Mouse (Mus musculus): Measurements from ENCODE around the gene Cep295. TPM values are rescaled to one million over a fixed set of nuclear protein-coding genes. Genes with fewer than 3 reads are reported as not detected.

The Cep295 gene
- polyA plus RNA-seq (2015; fragmentation: Nextera tagmentation; extraction: Ambion mirVana) = 13.3 and 13.6 TPM in 2 replicates

DNA sequence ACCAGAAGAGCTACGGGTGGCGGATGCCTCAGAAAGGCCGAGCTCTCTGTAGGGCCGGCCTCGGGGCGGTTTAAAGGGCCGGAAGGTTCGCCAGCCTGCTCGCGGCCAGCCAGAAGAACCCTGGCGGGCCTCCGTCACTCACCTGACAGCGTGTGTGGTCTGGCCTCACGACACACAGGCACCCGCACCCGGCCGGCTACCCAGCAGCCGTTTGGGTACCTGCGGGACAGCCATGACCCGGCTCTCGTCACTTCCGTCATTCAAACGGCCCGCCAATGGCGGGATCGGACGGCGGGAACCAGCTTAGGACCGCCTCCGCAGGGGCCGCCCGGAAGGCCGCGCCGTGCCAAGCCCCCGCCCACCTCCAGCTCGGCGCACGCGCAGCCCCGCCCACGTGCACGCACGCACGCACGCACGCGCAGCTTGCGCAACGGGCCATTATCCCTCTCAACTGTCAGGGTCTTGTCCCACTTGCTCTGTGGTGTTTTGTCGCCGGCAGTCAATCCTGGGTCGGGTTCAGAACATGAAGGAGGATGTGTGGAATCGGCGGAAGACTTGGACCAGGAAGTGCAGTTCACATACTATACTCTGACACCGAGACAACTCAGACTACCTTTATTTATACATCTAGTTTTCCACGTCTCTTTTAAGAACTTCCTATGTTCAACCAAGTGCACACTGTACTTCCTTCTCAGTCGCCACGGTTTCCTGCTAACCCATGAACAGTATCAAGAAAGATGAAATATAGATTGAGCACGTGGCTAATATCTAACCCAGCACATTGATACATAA, at the start of gene Cep295:
Gene Cep295 (minus strand): TSS at position 305 of the 792 bp plus-strand sequence.
- Histone ChIP-seq H3K9ac (ENCODE audit: low read length) (peak within 1 kb of the TSS; percentile 84), H3K4me1 (ENCODE audit: control insufficient read depth, insufficient read depth, low read length) (peaks cover 7% of the 10 kb centered on the region), H3K4me2 (ENCODE audit: low read depth, low read length) (peak within 1 kb of the TSS; percentile 66), H3K36me3 (ENCODE audit: control insufficient read depth, insufficient read depth, low read length) (no peaks in the 10 kb centered on the region), H3K27ac (ENCODE audit: low read length) (peak within 1 kb of the TSS; percentile 84), H3K9me3 (replicated peaks; ENCODE audit: control insufficient read depth, low read length) (no peaks in the 10 kb centered on the region), H3K27me3 (ENCODE audit: control insufficient read depth, insufficient read depth, low read length) (no peaks in the 10 kb centered on the region), H3K4me3 (replicated peaks; ENCODE audit: low read length) (peak within 1 kb of the TSS; percentile 89)
- ATAC-seq (ENCODE audit: insufficient read depth, low FRiP score) = peak; percentile 99
- 2% methylated on average over 60 of the region's 60 CpGs for WGBS

DNA sequence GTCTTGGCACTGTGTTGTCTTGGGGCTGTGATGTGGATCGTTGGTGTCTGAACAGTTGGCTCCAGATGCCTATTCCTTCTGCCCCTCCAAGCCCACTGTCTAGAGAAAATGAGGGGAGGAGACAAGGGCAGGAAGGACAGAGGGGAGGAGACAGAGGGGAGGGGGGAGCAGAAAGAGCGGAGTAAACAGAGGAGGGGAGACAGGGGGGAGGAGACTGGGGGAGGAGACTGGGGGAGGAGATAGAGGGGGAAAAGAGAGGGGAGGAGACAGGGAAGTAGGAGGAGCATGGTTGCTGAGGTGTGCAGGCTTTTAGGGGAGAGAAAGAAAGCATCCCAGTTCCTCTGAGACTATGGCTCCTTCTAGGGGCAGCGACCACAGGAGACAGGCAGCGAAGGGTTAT, 40.0 kb upstream of the Cep295 start:
- no peaks in the 10 kb centered on the region for H3K36me3 ChIP-seq (ENCODE audit: control insufficient read depth, insufficient read depth, low read length)
- H3K27me3 ChIP-seq (ENCODE audit: control insufficient read depth, insufficient read depth, low read length) = no peaks in the 10 kb centered on the region
- no peaks in the 10 kb centered on the region for H3K4me1 ChIP-seq (ENCODE audit: control insufficient read depth, insufficient read depth, low read length)
- H3K9ac ChIP-seq (ENCODE audit: low read length) = no peak overlapping the region
- H3K4me3 ChIP-seq (replicated peaks; ENCODE audit: low read length) = no peak overlapping the region
- no peak for ATAC-seq (ENCODE audit: insufficient read depth, low FRiP score)
- H3K4me2 ChIP-seq (ENCODE audit: low read depth, low read length) = no peak overlapping the region
- 57% methylated on average over 4 of the region's 4 CpGs for WGBS
- H3K9me3 ChIP-seq (replicated peaks; ENCODE audit: control insufficient read depth, low read length) = no peaks in the 10 kb centered on the region
- no peak overlapping the region for H3K27ac ChIP-seq (ENCODE audit: low read length)

DNA sequence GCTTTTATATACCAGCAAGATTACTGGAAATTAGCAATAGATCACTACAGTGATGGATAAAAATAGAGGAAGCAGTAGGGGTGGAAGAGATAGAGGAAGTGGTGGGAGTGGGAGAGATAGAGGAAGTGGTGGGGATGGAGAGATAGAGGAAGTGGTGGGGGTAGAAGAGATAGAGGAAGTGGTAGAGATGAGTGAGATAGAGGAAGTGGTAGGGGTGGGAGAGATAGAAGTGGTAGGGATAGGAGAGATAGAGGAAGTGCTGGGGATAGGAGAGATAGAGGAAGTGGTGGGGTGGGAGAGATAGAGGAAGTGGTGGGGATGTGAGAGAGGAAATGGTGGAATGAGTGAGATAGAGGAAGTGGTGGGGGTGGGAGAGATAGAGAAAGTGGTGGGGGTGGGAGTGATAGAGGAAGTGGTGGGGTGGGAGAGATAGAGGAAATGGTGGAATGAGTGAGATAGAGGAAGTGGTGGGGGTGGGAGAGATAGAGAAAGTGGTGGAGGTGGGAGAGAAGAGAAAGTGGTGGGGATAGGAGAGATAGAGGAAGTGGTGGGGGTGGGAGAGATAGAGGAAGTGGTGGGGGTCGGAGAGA, 37.9 kb upstream of the Cep295 start:
- no peaks in the 10 kb centered on the region for H3K9me3 ChIP-seq (replicated peaks; ENCODE audit: control insufficient read depth, low read length)
- no peak overlapping the region for H3K27ac ChIP-seq (ENCODE audit: low read length)
- no peaks in the 10 kb centered on the region for H3K4me1 ChIP-seq (ENCODE audit: control insufficient read depth, insufficient read depth, low read length)
- no peak overlapping the region for H3K4me3 ChIP-seq (replicated peaks; ENCODE audit: low read length)
- H3K36me3 ChIP-seq (ENCODE audit: control insufficient read depth, insufficient read depth, low read length) = no peaks in the 10 kb centered on the region
- WGBS = 75% methylated on average over 1 of the region's 1 CpGs
- H3K27me3 ChIP-seq (ENCODE audit: control insufficient read depth, insufficient read depth, low read length) = no peaks in the 10 kb centered on the region
- no peak for ATAC-seq (ENCODE audit: insufficient read depth, low FRiP score)
- no peak overlapping the region for H3K9ac ChIP-seq (ENCODE audit: low read length)
- no peak overlapping the region for H3K4me2 ChIP-seq (ENCODE audit: low read depth, low read length)

DNA sequence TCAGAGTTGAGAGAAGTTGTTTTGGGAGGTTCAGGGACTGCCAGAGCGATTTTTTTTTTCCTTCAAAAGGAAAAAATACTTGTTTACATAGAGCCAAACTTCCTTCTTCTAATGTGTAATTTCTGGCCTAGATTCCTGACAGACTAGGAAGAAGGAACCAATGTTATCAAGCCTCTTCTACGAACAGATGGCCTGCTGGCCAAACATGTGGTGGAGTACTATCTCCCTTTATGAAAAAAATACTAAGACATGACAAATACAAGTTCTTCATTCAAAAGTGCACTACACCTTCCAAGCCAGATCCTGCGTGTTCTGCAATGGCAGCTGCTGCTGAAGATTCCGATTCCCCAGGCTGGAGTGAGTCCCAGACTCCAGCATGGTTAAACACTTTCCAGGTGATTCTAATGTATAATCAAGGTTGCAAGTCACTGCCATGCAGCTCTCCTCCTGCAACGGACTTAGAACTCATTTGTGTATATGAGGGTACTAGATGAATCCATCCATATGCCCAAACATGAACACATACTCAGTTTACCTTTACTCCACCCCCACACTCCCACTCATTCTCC, 29.6 kb upstream of the Cep295 start:
- 72% methylated on average over 5 of the region's 5 CpGs for WGBS
- no peak for ATAC-seq (ENCODE audit: insufficient read depth, low FRiP score)
- Histone ChIP-seq H3K27ac (ENCODE audit: low read length) (no peak overlapping the region), H3K4me1 (ENCODE audit: control insufficient read depth, insufficient read depth, low read length) (no peaks in the 10 kb centered on the region), H3K4me3 (replicated peaks; ENCODE audit: low read length) (no peak overlapping the region), H3K4me2 (ENCODE audit: low read depth, low read length) (no peak overlapping the region), H3K9me3 (replicated peaks; ENCODE audit: control insufficient read depth, low read length) (no peaks in the 10 kb centered on the region), H3K36me3 (ENCODE audit: control insufficient read depth, insufficient read depth, low read length) (no peaks in the 10 kb centered on the region), H3K27me3 (ENCODE audit: control insufficient read depth, insufficient read depth, low read length) (no peaks in the 10 kb centered on the region), H3K9ac (ENCODE audit: low read length) (no peak overlapping the region)

GRCm38 (mm10) chr9:15384266-15384665, 26.7 kb upstream of the Cep295 start:
- H3K4me2 ChIP-seq (ENCODE audit: low read depth, low read length) = no peak overlapping the region
- no peaks in the 10 kb centered on the region for H3K36me3 ChIP-seq (ENCODE audit: control insufficient read depth, insufficient read depth, low read length)
- H3K9ac ChIP-seq (ENCODE audit: low read length) = no peak overlapping the region
- no peaks in the 10 kb centered on the region for H3K27me3 ChIP-seq (ENCODE audit: control insufficient read depth, insufficient read depth, low read length)
- H3K4me3 ChIP-seq (replicated peaks; ENCODE audit: low read length) = no peak overlapping the region
- ATAC-seq (ENCODE audit: insufficient read depth, low FRiP score) = no peak
- H3K4me1 ChIP-seq (ENCODE audit: control insufficient read depth, insufficient read depth, low read length) = no peaks in the 10 kb centered on the region
- H3K9me3 ChIP-seq (replicated peaks; ENCODE audit: control insufficient read depth, low read length) = no peaks in the 10 kb centered on the region
- 74% methylated on average over 5 of the region's 5 CpGs for WGBS
- H3K27ac ChIP-seq (ENCODE audit: low read length) = no peak overlapping the region

DNA sequence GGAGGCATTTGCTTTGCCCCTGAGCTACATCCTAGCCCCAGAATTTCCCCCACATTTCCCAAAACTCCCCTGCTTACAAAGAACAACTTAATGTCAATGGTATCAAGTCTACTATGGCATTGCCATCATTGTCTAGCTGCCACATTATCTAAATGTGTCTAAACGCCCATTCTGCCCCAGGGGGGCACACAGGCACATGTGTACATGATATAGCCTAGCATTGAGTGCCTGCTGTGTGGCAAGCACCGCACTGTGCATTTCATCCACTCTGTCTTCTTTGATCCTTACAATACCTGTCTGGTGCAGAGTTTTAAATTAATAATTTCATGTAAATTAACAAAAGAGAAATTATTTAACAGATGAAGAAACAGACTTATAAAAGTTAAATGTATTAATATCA, 8.7 kb upstream of the Cep295 start:
- Histone ChIP-seq H3K4me1 (ENCODE audit: control insufficient read depth, insufficient read depth, low read length) (no peaks in the 10 kb centered on the region), H3K9me3 (replicated peaks; ENCODE audit: control insufficient read depth, low read length) (no peaks in the 10 kb centered on the region), H3K27ac (ENCODE audit: low read length) (no peak overlapping the region), H3K4me3 (replicated peaks; ENCODE audit: low read length) (no peak overlapping the region), H3K36me3 (ENCODE audit: control insufficient read depth, insufficient read depth, low read length) (no peaks in the 10 kb centered on the region), H3K9ac (ENCODE audit: low read length) (no peak overlapping the region), H3K27me3 (ENCODE audit: control insufficient read depth, insufficient read depth, low read length) (no peaks in the 10 kb centered on the region), H3K4me2 (ENCODE audit: low read depth, low read length) (no peak overlapping the region)
- WGBS = 64% methylated on average over 2 of the region's 2 CpGs
- no peak for ATAC-seq (ENCODE audit: insufficient read depth, low FRiP score)

DNA sequence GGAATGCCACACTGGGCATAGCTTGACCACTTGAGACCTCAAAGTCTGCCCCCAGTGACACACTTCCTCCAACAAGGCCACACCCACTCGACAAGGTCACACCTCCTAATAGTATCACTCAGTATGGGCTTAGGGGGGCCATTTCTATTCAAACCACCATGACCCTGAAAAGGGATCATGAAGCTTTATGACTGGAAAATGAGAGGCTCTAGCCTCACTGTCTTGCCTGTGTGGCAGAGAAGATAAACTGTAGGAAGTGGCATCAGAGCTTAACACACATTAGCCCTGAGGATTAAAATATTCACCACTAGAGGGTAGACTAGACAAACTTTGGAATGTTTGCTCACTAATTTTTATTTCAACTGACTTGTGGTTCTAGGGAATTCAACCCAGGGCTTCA, 8.3 kb upstream of the Cep295 start:
- 90% methylated on average over 1 of the region's 1 CpGs for WGBS
- Histone ChIP-seq H3K9ac (ENCODE audit: low read length) (no peak overlapping the region), H3K9me3 (replicated peaks; ENCODE audit: control insufficient read depth, low read length) (no peaks in the 10 kb centered on the region), H3K4me3 (replicated peaks; ENCODE audit: low read length) (no peak overlapping the region), H3K36me3 (ENCODE audit: control insufficient read depth, insufficient read depth, low read length) (no peaks in the 10 kb centered on the region), H3K27ac (ENCODE audit: low read length) (no peak overlapping the region), H3K4me1 (ENCODE audit: control insufficient read depth, insufficient read depth, low read length) (no peaks in the 10 kb centered on the region), H3K27me3 (ENCODE audit: control insufficient read depth, insufficient read depth, low read length) (no peaks in the 10 kb centered on the region), H3K4me2 (ENCODE audit: low read depth, low read length) (no peak overlapping the region)
- no peak for ATAC-seq (ENCODE audit: insufficient read depth, low FRiP score)

GRCm38 (mm10) chr9:15364843-15365242, 7.3 kb upstream of the Cep295 start:
- Histone ChIP-seq H3K9me3 (replicated peaks; ENCODE audit: control insufficient read depth, low read length) (no peaks in the 10 kb centered on the region), H3K27ac (ENCODE audit: low read length) (no peak overlapping the region), H3K36me3 (ENCODE audit: control insufficient read depth, insufficient read depth, low read length) (no peaks in the 10 kb centered on the region), H3K4me3 (replicated peaks; ENCODE audit: low read length) (no peak overlapping the region), H3K9ac (ENCODE audit: low read length) (no peak overlapping the region), H3K4me2 (ENCODE audit: low read depth, low read length) (no peak overlapping the region), H3K27me3 (ENCODE audit: control insufficient read depth, insufficient read depth, low read length) (no peaks in the 10 kb centered on the region), H3K4me1 (ENCODE audit: control insufficient read depth, insufficient read depth, low read length) (no peaks in the 10 kb centered on the region)
- ATAC-seq (ENCODE audit: insufficient read depth, low FRiP score) = no peak
- WGBS = 70% methylated on average over 1 of the region's 1 CpGs

DNA sequence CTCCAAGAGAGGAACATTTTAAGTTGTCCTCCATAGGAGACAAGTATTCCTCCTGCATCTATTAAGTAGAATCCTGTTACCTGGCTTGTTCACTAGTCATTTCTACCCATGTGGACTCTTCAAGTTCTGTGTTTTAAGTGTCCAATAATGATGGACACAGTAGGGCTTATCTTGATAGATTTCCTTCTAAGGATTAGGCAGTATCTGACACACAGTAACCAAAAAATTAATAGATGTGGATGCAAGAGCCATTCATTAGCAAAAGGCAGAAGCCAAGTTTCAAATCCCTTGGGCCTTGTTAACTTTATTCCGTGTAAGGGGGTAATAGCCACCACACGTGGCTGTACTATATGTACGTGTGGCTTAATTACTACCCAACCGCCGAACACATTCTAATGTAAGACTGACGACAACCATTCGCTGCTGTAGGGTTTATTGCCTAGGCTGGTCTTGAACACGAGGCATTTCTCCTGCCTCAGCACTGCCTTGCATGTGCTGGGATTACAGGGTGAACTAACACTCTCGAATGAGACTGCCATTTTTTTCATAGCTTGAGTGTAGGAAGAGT, 588 bp downstream of the Cep295 start:
- Histone ChIP-seq H3K4me2 (ENCODE audit: low read depth, low read length) (peak overlapping the region; percentile 66), H3K9ac (ENCODE audit: low read length) (peak overlapping the region; percentile 84), H3K4me3 (replicated peaks; ENCODE audit: low read length) (peak overlapping the region; percentile 89), H3K27me3 (ENCODE audit: control insufficient read depth, insufficient read depth, low read length) (no peaks in the 10 kb centered on the region), H3K9me3 (replicated peaks; ENCODE audit: control insufficient read depth, low read length) (no peaks in the 10 kb centered on the region), H3K27ac (ENCODE audit: low read length) (peak overlapping the region; percentile 68), H3K36me3 (ENCODE audit: control insufficient read depth, insufficient read depth, low read length) (no peaks in the 10 kb centered on the region), H3K4me1 (ENCODE audit: control insufficient read depth, insufficient read depth, low read length) (peaks cover 7% of the 10 kb centered on the region)
- WGBS = under 1% methylated on average over 9 of the region's 9 CpGs
- ATAC-seq (ENCODE audit: insufficient read depth, low FRiP score) = no peak

All from stomach, embryonic 16.5 days (tissue).